Mouse (Mus musculus) midbrain, embryonic 12.5 days (tissue): ENCODE measurements around the gene S100a11. TPM values are rescaled to one million over a fixed set of nuclear protein-coding genes. Genes with fewer than 3 reads are reported as not detected.

ENCODE experiments used
- ATAC-seq: fragments of 200-750 bp; cut with Nextera tagmentation; 2 replicates; pipeline ENCODE4 v1.8.0; 2017; ENCODE audit warnings: low read depth, moderate TSS enrichment, moderate library complexity; ENCODE audit not compliant: low FRiP score
- H3K27ac ChIP-seq: fragments of 300-500 bp; sonication (generic); replicated peaks from 2 replicates; pipeline ENCODE4 v1.5.1; 2016; ENCODE audit warnings: mild to moderate bottlenecking
- H3K27me3 ChIP-seq: fragments of 300-500 bp; sonication (generic); 2 replicates; pipeline ENCODE4 v1.6.1; 2016; ENCODE audit warnings: mild to moderate bottlenecking
- H3K36me3 ChIP-seq: fragments of 300-500 bp; sonication (generic); 2 replicates; pipeline ENCODE4 v1.6.1; 2016
- H3K4me1 ChIP-seq: fragments of 300-500 bp; sonication (generic); 2 replicates; pipeline ENCODE4 v1.6.1; 2016
- H3K4me2 ChIP-seq: fragments of 300-500 bp; sonication (generic); replicated peaks from 2 replicates; pipeline ENCODE4 v1.6.1; 2016; ENCODE audit warnings: mild to moderate bottlenecking, moderate library complexity
- H3K4me3 ChIP-seq: fragments of 300-500 bp; sonication (generic); 2 replicates; pipeline ENCODE4 v1.5.1; 2016; ENCODE audit warnings: mild to moderate bottlenecking
- H3K9ac ChIP-seq: fragments of 300-500 bp; sonication (generic); replicated peaks from 2 replicates; pipeline ENCODE4 v1.6.1; 2016; ENCODE audit warnings: mild to moderate bottlenecking, moderate library complexity
- H3K9me3 ChIP-seq: fragments of 300-500 bp; sonication (generic); 2 replicates; pipeline ENCODE4 v1.6.1; 2016; ENCODE audit warnings: mild to moderate bottlenecking
- WGBS: fragments of 180-500 bp; shearing (Covaris S2); methylation state at CpG from one replicate; pipeline ENCODE4 v1.1.7; 2016; 5-methylcytosine and 5-hydroxymethylcytosine counted together
- polyA plus RNA-seq: library from polyadenylated mRNA; unstranded; fragments of >200 nt; fragmentation: Nextera tagmentation; extraction: Ambion mirVana; gene quantifications from 2 replicates; pipeline ENCODE4 v1.2.1, GENCODE M21; 2016

The S100a11 gene
- polyA plus RNA-seq, 1 experiment from 2014 or later, result 424 TPM

DNA sequence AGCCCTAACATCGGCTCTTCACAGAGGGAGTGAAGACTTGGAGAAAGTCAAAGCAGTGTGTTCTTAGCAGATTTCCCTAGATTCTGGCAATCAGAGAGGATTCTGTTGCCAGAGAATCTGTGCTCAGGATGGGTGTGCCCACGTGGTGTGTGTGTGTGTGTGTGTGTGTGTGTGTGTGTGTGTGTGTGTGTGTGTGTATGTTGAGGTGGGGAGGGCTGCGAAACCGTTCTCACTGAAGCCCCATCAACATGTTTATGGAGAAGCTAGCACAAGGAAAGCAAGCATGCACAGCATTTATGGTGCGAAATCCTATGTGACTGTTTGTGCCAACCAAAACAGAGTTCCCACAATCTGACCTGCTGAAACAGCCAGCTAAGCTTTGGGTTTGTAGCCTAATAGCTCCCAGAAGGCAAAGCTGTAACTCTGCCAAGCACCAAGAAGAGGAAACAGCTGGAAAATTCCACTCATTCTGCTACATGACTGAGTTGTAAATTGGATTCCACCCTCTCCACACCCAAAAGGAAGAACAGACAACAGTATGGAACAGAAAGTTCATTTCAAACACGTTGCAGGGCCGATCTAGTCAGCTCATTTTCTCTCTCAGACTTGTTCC is 48.2 kb downstream of the S100a11 start:
- H3K27ac ChIP-seq, result no peak overlapping the region
- no peaks in the 10 kb centered on the region for H3K27me3 ChIP-seq
- H3K36me3 ChIP-seq, result no peaks in the 10 kb centered on the region
- H3K4me2 ChIP-seq, result no peak overlapping the region
- WGBS, result 83% methylated on average over 7 of the region's 7 CpGs
- H3K9ac ChIP-seq, result no peak overlapping the region
- no peak for ATAC-seq
- no peaks in the 10 kb centered on the region for H3K4me1 ChIP-seq
- H3K4me3 ChIP-seq, result no peak overlapping the region
- H3K9me3 ChIP-seq, result no peaks in the 10 kb centered on the region

DNA sequence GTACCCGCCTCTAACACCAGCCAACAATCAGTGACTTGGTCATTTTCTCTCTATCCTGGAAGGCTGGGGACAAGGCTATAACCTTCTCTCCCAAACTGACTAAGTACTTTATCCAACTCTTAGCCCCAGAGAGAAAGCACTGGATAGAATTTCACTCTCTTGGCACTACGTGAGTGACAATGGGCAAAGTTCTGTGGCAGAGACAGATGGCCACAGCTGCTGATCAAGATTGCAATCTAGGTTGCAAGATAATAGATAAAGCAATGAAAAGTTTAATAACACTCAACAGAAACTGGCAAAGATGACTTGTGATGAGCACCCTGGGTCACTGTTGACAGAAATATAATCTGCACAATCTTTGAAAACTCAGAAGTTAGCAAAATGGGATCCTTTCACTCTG is 48.8 kb downstream of the S100a11 start:
- ATAC-seq, result no peak

DNA sequence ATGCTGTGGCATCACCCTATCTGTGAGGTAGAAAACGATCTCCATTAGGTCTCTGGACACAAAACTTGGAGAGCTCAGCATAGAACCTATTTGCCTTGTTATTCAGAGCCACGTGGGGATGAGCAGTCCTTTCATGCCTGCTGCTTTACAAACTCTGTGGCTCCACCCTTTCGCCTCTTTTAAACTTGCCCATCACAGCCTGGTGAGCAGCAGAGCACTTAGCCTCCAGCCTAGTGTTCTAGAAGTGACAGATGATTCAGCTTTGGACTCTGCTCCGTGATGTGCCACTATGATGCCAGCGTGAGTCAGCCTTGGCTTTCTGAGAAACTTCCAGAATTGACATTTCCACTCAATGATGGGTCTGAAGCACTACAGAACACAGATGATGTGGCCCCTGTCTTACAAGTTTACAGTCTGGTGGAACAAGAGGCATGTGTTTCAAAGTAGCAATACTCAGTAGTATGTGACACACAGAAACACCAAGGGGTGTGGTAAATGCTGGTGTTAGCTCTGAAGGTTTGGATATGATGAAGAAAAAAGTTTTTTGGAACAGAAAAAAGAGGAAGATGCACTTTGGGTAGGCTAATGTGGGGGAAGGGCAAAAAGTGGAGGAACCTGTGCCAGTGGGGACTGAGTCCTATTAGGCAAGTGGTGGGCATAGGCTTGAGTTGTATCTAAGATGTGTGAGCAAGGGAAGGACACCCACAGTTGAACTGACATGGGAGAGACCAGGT is 51.9 kb downstream of the S100a11 start:
- Histone ChIP-seq H3K36me3 (no peaks in the 10 kb centered on the region), H3K9me3 (no peaks in the 10 kb centered on the region), H3K27ac (no peak overlapping the region), H3K4me2 (no peak overlapping the region), H3K27me3 (no peaks in the 10 kb centered on the region), H3K4me3 (no peak overlapping the region), H3K9ac (no peak overlapping the region), H3K4me1 (no peaks in the 10 kb centered on the region)
- 67% methylated on average over 5 of the region's 5 CpGs for WGBS
- ATAC-seq, result no peak

More for the DNA sequence above, 48.8 kb downstream of the S100a11 start:
- Histone ChIP-seq H3K27ac (no peak overlapping the region), H3K4me3 (no peak overlapping the region), H3K27me3 (no peaks in the 10 kb centered on the region), H3K36me3 (no peaks in the 10 kb centered on the region), H3K4me2 (no peak overlapping the region), H3K9me3 (no peaks in the 10 kb centered on the region), H3K9ac (no peak overlapping the region), H3K4me1 (no peaks in the 10 kb centered on the region)
- WGBS, result 78% methylated on average over 2 of the region's 2 CpGs

Other genes starting within 250 kb of the S100a11 start
- not detected in 2 replicates for gene Flg, start 247.0 kb upstream of the S100a11 start, polyA plus RNA-seq
- not detected in 2 replicates for gene Hrnr, start 200.7 kb upstream of the S100a11 start, polyA plus RNA-seq
- gene Rptn, start 126.8 kb upstream of the S100a11 start, polyA plus RNA-seq, result not detected in 2 replicates
- 0.90 and 1.2 TPM in 2 replicates for gene Tchh, start 78.2 kb upstream of the S100a11 start, polyA plus RNA-seq
- gene Tchhl1, start 51.7 kb upstream of the S100a11 start, polyA plus RNA-seq, result not detected in 2 replicates
- 156 and 197 TPM in 2 replicates for gene S100a10, start 34.6 kb downstream of the S100a11 start, polyA plus RNA-seq
- not detected in 2 replicates for gene Tdpoz2, start 132.2 kb downstream of the S100a11 start, polyA plus RNA-seq
- not detected in 2 replicates for gene Tdpoz1, start 155.8 kb downstream of the S100a11 start, polyA plus RNA-seq
- gene Gm37596, start 172.6 kb downstream of the S100a11 start, polyA plus RNA-seq, result not detected in 2 replicates